Mouse (Mus musculus) thymus, adult 2 months (tissue): ENCODE results near the gene Cpsf4.

Source experiments
- CTCF ChIP-seq: fragments of 200-500 bp; IDR thresholded peaks from 2 replicates; pipeline ENCODE4 v1.5.1; 2012; ENCODE audit warnings: mild to moderate bottlenecking, control low read depth, low read length, moderate library complexity, borderline replicate concordance; ENCODE audit not compliant: control insufficient read depth, poor library complexity, insufficient read depth; ENCODE audit errors: extremely low read depth
- POLR2A ChIP-seq: fragments of 200-500 bp; IDR thresholded peaks from 2 replicates; pipeline ENCODE4 v1.6.1; 2012; ENCODE audit warnings: mild to moderate bottlenecking, low read length, control low read depth, moderate library complexity; ENCODE audit not compliant: control insufficient read depth, poor library complexity, insufficient read depth; ENCODE audit errors: extremely low read depth

DNA sequence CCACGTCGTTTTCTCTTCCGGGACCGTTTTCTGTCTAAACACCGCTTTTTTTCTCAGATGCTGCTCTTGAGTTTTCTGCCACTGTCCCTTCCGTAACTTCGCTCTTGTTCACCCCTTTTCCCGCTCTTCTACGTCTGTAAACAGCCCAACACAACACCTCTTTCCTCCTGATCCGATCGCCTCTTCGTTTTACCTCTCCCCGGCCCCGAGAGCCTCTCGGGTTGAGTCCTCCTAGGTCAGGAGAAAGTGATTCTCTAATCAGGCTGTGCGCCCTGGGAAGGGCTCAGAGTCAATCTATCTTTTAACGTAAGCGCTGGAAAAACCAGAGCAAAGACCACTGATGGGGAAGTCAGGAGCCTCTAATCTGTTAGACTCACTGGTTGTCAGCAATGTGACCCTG, 26.4 kb upstream of the Cpsf4 start:
- no peak for TF ChIP-seq CTCF
- TF ChIP-seq POLR2A, result no peak
